Mouse (Mus musculus) bone marrow macrophage, adult 2 months (primary cell): Measurements from ENCODE around the gene Fto.

Experiments used
- CTCF ChIP-seq: IDR thresholded peaks from 2 replicates; pipeline ENCODE4 v1.5.1; 2012; ENCODE audit warnings: low read depth, mild to moderate bottlenecking, low read length, moderate library complexity
- POLR2A ChIP-seq: IDR thresholded peaks from 2 replicates; pipeline ENCODE4 v1.6.1; 2012; ENCODE audit warnings: mild to moderate bottlenecking, low read depth, low read length, borderline replicate concordance

GRCm38 (mm10) chr8:91390369-91391020, 77.2 kb downstream of the Fto start:
- TF ChIP-seq POLR2A (no peak), CTCF (no peak)
